Mouse (Mus musculus): ENCODE measurements around the gene Lgals3.

Gene Lgals3

GRCm38 (mm10) chr14:47366881-47367321 is 650 bp upstream of the Lgals3 start:
- no peak for ATAC-seq (ENCODE audit: insufficient number of reproducible peaks, low FRiP score, low TSS enrichment)

GRCm38 (mm10) chr14:47369741-47370140 is 2.2 kb downstream of the Lgals3 start:
- ATAC-seq (ENCODE audit: insufficient number of reproducible peaks, low FRiP score, low TSS enrichment) = no peak

GRCm38 (mm10) chr14:47370790-47371189 is 3.2 kb downstream of the Lgals3 start:
- ATAC-seq (ENCODE audit: insufficient number of reproducible peaks, low FRiP score, low TSS enrichment) = no peak

- no peak for ATAC-seq (ENCODE audit: insufficient number of reproducible peaks, low FRiP score, low TSS enrichment)
Measured at GRCm38 (mm10) chr14:47371689-47372088, 4.1 kb downstream of the Lgals3 start.

- ATAC-seq (ENCODE audit: insufficient number of reproducible peaks, low FRiP score, low TSS enrichment) = 0 out of 2 replicates have a peak, but pooled peaks have one; percentile 31
Measured at GRCm38 (mm10) chr14:47373728-47374678, 6.5 kb downstream of the Lgals3 start.

GRCm38 (mm10) chr14:47376526-47376925 is 9.0 kb downstream of the Lgals3 start:
- no peak for ATAC-seq (ENCODE audit: insufficient number of reproducible peaks, low FRiP score, low TSS enrichment)

GRCm38 (mm10) chr14:47378336-47378735 is 10.8 kb downstream of the Lgals3 start:
- ATAC-seq (ENCODE audit: insufficient number of reproducible peaks, low FRiP score, low TSS enrichment) = no peak

GRCm38 (mm10) chr14:47383911-47384310 is 16.4 kb downstream of the Lgals3 start:
- ATAC-seq (ENCODE audit: insufficient number of reproducible peaks, low FRiP score, low TSS enrichment) = no peak

GRCm38 (mm10) chr14:47384653-47385052 is 17.1 kb downstream of the Lgals3 start:
- no peak for ATAC-seq (ENCODE audit: insufficient number of reproducible peaks, low FRiP score, low TSS enrichment)

- no peak for ATAC-seq (ENCODE audit: insufficient number of reproducible peaks, low FRiP score, low TSS enrichment)
Measured at GRCm38 (mm10) chr14:47386125-47386524, 18.6 kb downstream of the Lgals3 start.

GRCm38 (mm10) chr14:47393354-47394094 is 26.0 kb downstream of the Lgals3 start:
- no peak for ATAC-seq (ENCODE audit: insufficient number of reproducible peaks, low FRiP score, low TSS enrichment)

- ATAC-seq (ENCODE audit: insufficient number of reproducible peaks, low FRiP score, low TSS enrichment) = no peak
Measured at GRCm38 (mm10) chr14:47395007-47395406, 27.5 kb downstream of the Lgals3 start.

- no peak for ATAC-seq (ENCODE audit: insufficient number of reproducible peaks, low FRiP score, low TSS enrichment)
Measured at GRCm38 (mm10) chr14:47395462-47396026, 28.0 kb downstream of the Lgals3 start.

- ATAC-seq (ENCODE audit: insufficient number of reproducible peaks, low FRiP score, low TSS enrichment) = peak; percentile 59
Measured at GRCm38 (mm10) chr14:47396165-47396652, 28.7 kb downstream of the Lgals3 start.

- ATAC-seq (ENCODE audit: insufficient number of reproducible peaks, low FRiP score, low TSS enrichment) = no peak
Measured at GRCm38 (mm10) chr14:47402735-47403134, 35.2 kb downstream of the Lgals3 start.

GRCm38 (mm10) chr14:47406000-47406399 is 38.4 kb downstream of the Lgals3 start:
- no peak for ATAC-seq (ENCODE audit: insufficient number of reproducible peaks, low FRiP score, low TSS enrichment)

- no peak for ATAC-seq (ENCODE audit: insufficient number of reproducible peaks, low FRiP score, low TSS enrichment)
Measured at GRCm38 (mm10) chr14:47417346-47417745, 49.8 kb downstream of the Lgals3 start.

GRCm38 (mm10) chr14:47417775-47418665 is 50.5 kb downstream of the Lgals3 start, which contains the start of gene Dlgap5:
TSS of gene Dlgap5 (minus strand) at chr14:47418407.
- ATAC-seq (ENCODE audit: insufficient number of reproducible peaks, low FRiP score, low TSS enrichment) = peak; percentile 94

- ATAC-seq (ENCODE audit: insufficient number of reproducible peaks, low FRiP score, low TSS enrichment) = no peak
Measured at GRCm38 (mm10) chr14:47418666-47418991, 51.1 kb downstream of the Lgals3 start.
